Mouse (Mus musculus) adrenal gland, postnatal 10 days (tissue): ENCODE data around the gene Tpm1. TPM values are rescaled to one million over a fixed set of nuclear protein-coding genes. Genes with fewer than 3 reads are reported as not detected.

Experiments
- DNase-seq: peaks from one replicate; pipeline ENCODE4 v3.0.0; 2021; ENCODE audit warnings: mixed read lengths
- long read RNA-seq, 2 experiments: library from polyadenylated mRNA; stranded (forward); transcript quantifications; one replicate each; pipeline ENCODE4 v2.0.0; 2021
- total RNA-seq, 2 experiments: library from RNA; stranded (reverse); gene quantifications; 2 replicates each; pipeline ENCODE4 v1.2.3; 2021

Gene Tpm1
- total RNA-seq, result 100 to 1,000 TPM; 371 to 920 TPM
- long read RNA-seq, experiment 1, transcript Tpm1-215 (9 exons, 1,759 nt), result minor isoform, 14 of 574 reads
- long read RNA-seq, experiment 1, transcript Tpm1-216 (9 exons, 1,898 nt), result minor isoform, 16 of 574 reads
- long read RNA-seq, experiment 1, transcript Tpm1-211 (8 exons, 1,607 nt), result minor isoform, 33 of 574 reads
- long read RNA-seq, experiment 1, transcript Tpm1-205 (10 exons, 1,208 nt), result major isoform, 456 of 574 reads
- long read RNA-seq, experiment 1, partial matches to known transcripts, result 26 of 574 reads
- long read RNA-seq, experiment 1, other reads (novel, unspliced or antisense), result 14 of 574 reads
- long read RNA-seq, experiment 2, transcript Tpm1-205 (10 exons, 1,208 nt), result major isoform, 281 of 328 reads
- long read RNA-seq, experiment 2, transcript Tpm1-215 (9 exons, 1,759 nt), result minor isoform, 5 of 328 reads
- long read RNA-seq, experiment 2, transcript Tpm1-211 (8 exons, 1,607 nt), result minor isoform, 8 of 328 reads
- long read RNA-seq, experiment 2, partial matches to known transcripts, result 15 of 328 reads
- long read RNA-seq, experiment 2, other reads (novel, unspliced or antisense), result 17 of 328 reads

- DNase-seq, result peak; percentile 79
These were observed at the start of gene Tpm1 for GRCm38 (mm10) chr9:67049086-67049824. Gene Tpm1, minus strand, starts transcription at chr9:67049406.

GRCm38 (mm10) chr9:67094371-67094770 is 45.2 kb upstream of the Tpm1 start:
- no peak for DNase-seq

GRCm38 (mm10) chr9:67092210-67092609 is 43.0 kb upstream of the Tpm1 start:
- no peak for DNase-seq

GRCm38 (mm10) chr9:67091598-67091997 is 42.4 kb upstream of the Tpm1 start:
- DNase-seq, result no peak

- no peak for DNase-seq
These were observed 41.9 kb upstream of the Tpm1 start for GRCm38 (mm10) chr9:67091151-67091550.

- DNase-seq, result peak; percentile 38
These were observed 41.4 kb upstream of the Tpm1 start for GRCm38 (mm10) chr9:67090633-67091045.

GRCm38 (mm10) chr9:67089167-67089566 is 40.0 kb upstream of the Tpm1 start:
- peak; percentile 25 for DNase-seq

GRCm38 (mm10) chr9:67083801-67084200 is 34.6 kb upstream of the Tpm1 start:
- DNase-seq, result no peak

- DNase-seq, result peak; percentile 45
These were observed 32.5 kb upstream of the Tpm1 start for GRCm38 (mm10) chr9:67081688-67082087.

GRCm38 (mm10) chr9:67077658-67078319 is 28.6 kb upstream of the Tpm1 start:
- no peak for DNase-seq

GRCm38 (mm10) chr9:67077266-67077657 is 28.1 kb upstream of the Tpm1 start:
- DNase-seq, result no peak

- no peak for DNase-seq
These were observed 23.0 kb upstream of the Tpm1 start for GRCm38 (mm10) chr9:67072182-67072581.

GRCm38 (mm10) chr9:67071596-67071995 is 22.4 kb upstream of the Tpm1 start:
- peak; percentile 21 for DNase-seq

GRCm38 (mm10) chr9:67071103-67071502 is 21.9 kb upstream of the Tpm1 start:
- no peak for DNase-seq

- no peak for DNase-seq
These were observed 17.4 kb upstream of the Tpm1 start for GRCm38 (mm10) chr9:67066616-67067015.

GRCm38 (mm10) chr9:67059714-67060113 is 10.5 kb upstream of the Tpm1 start:
- no peak for DNase-seq

- DNase-seq, result no peak
These were observed 9.2 kb upstream of the Tpm1 start for GRCm38 (mm10) chr9:67058366-67058765.

- no peak for DNase-seq
These were observed 1.6 kb upstream of the Tpm1 start for GRCm38 (mm10) chr9:67050736-67051337.

GRCm38 (mm10) chr9:67049836-67050235 is 630 bp upstream of the Tpm1 start:
- no peak for DNase-seq

GRCm38 (mm10) chr9:67048483-67049085 is 622 bp downstream of the Tpm1 start:
- no peak for DNase-seq

GRCm38 (mm10) chr9:67047606-67048482 is 1.4 kb downstream of the Tpm1 start:
- peak; percentile 42 for DNase-seq
